Mouse (Mus musculus) heart, postnatal 0 days (tissue): ENCODE measurements at regions not wholly inside any gene's neighbourhood (a gene's known extent, or its start where the extent isn't known, plus 50 kb on each side); places are given as distances from the start of the nearest gene placed in this dataset.

ENCODE experiments used
- CTCF ChIP-seq: IDR thresholded peaks from 2 replicates; pipeline ENCODE4 v1.5.1; 2016; ENCODE audit warnings: antibody characterized with exemption, control low read depth, low read depth
- EP300 ChIP-seq: IDR thresholded peaks from 2 replicates; pipeline ENCODE4 v1.6.1; 2016; ENCODE audit warnings: antibody characterized with exemption, low read depth

- TF ChIP-seq EP300 (no peak), CTCF (no peak)
Observed at GRCm38 (mm10) chr10:16923851-16924250, 799.2 kb upstream of the Cited2 start.
